Mouse (Mus musculus): ENCODE results near the gene Ocln.

DNA sequence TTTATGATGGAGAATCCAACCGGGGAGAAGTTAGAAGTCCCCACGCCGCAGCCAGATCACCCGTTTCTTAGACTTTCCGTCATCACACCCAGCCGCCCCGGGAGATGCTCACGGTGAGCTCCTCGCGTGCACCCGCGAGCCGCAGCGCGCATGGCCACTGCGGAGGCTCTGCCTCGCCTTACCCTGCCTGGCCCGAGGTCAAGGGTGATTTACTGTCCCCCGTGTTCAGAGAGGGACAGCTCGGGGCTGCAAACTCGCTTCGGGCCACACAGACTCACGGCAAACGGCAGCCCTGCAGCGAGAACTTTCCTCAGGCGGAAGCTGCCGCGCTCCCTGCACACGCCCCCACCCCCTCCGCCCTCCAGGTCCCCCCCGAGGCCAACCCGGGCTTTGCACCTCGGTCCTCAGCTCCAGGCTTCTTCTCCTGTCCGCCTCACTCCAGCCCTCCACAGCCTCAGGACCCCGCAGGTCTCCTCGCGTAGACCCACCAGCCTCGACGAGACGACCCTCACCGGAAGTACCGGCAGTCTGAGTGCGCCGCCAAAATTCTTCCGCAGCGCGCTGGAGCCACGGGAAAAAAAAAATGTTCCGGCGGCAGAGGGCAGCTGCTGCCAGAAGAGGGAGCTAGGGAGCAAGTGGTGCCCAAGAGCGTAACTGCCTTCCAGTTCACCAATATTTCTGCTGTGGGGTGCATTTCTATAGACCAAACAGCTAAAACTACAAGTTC lies 60.3 kb downstream of the Ocln start, which contains the start of gene Gtf2h2:
- TF ChIP-seq CTCF (IDR thresholded peaks at IDR 0.05; ENCODE audit: low read depth, low read length) (peak; percentile 69), POLR2A (IDR thresholded peaks at IDR 0.05; ENCODE audit: borderline replicate concordance, low read depth, low read length) (no peak)

All from bone marrow macrophage, adult 2 months (primary cell).